Comparison of ENCODE assay signal across 10 mouse cellular contexts in the genomic region with DNA sequence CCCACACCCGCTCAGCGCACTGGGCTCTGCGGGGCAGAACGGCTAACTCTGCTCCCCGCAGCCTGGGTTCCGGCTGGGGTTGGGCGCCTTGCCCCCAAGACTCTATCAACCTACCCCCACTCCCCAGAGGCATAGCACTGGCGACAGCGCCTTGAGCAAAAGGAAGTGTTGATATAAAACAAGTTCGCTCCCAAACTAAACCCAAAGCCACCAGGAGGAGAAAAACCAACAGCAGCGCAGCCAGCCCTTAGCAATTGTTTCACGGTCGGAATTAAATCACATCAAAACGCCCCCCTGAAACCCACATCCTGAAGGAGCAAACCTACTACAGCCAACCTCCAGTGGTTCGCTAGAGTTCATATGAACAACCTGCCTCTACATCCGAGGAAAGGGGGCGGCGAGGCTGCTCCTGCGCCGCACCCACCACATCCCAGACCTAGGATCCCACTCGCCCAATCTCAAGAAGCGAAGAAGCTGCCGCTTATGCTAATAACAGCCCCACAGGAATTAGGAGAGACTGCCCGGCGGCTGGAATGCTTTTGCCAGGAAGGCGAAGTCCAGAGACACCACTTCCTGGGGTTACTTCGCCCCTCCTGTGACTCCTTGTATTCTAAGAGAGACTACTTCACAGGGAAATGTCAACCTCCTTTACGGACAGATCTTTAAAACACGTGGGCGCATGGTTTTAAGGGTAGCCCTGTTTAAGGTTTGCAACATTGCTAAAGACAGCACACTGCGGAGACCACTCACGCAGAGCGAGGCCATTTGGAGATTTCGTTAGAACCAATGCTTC. TPM values are rescaled to one million over a fixed set of nuclear protein-coding genes. Genes with fewer than 3 reads are reported as not detected.
DNase-seq lines count a peak whose midpoint lies in the region; ATAC-seq and TF ChIP-seq lines count a peak whose summit lies in the region.
"Had no signal": no experiment of that assay in that cellular context is flagged by ENCODE, and none has a peak within 500 bp of the region (broad histone marks: within the 10 kb centered on the region; RNA-seq: fewer than 3 reads in every experiment).

No protein-coding gene starts in this region.

- peak overlapping the region; percentile 50 for H3K4me3 ChIP-seq in heart, embryonic 13.5 days
- H3K4me3 ChIP-seq in ES-E14 (ENCODE audit: insufficient read depth in 1 of 2, low read depth in 1 of 2, low read length in 2 of 2, poor library complexity in 1 of 2, severe bottlenecking in 1 of 2) = peak overlapping the region; percentile 50 to 51; a peak in 2 of 4 replicates
- peak overlapping the region; percentile 7 for H3K4me3 ChIP-seq in forebrain, embryonic 16.5 days (replicated peaks; ENCODE audit: low read length)
- H3K4me3 ChIP-seq in midbrain, embryonic 12.5 days = peak overlapping the region; percentile 38
- H3K4me3 ChIP-seq: myocyte had no signal

- no peaks in the 10 kb centered on the region for H3K9me3 ChIP-seq in heart, embryonic 13.5 days
- no peaks in the 10 kb centered on the region for H3K9me3 ChIP-seq in ES-E14 (ENCODE audit: control insufficient read depth, insufficient read depth, low read depth, low read length)
- H3K9me3 ChIP-seq in forebrain, embryonic 16.5 days (ENCODE audit: control insufficient read depth, low read length) = no peaks in the 10 kb centered on the region
- H3K9me3 ChIP-seq in midbrain, embryonic 12.5 days = no peaks in the 10 kb centered on the region

- DNase-seq in heart, postnatal 14 days = no peak
- DNase-seq in ES-E14 (ENCODE audit: low read depth, low spot score) = no peak
- DNase-seq in layer of hippocampus, adult 18-20 months (ENCODE audit: low spot score in 2 of 2) = no peak
- no peak for DNase-seq in left cerebral cortex, postnatal 4 days

- peaks cover 49% of the 10 kb centered on the region for H3K4me1 ChIP-seq in heart, embryonic 13.5 days
- peaks cover 3 to 8% of the 10 kb centered on the region in 2 experiments; a peak in 2 of 4 replicates for H3K4me1 ChIP-seq in ES-E14 (ENCODE audit: control insufficient read depth in 2 of 2, insufficient read depth in 2 of 2, low read length in 2 of 2, poor library complexity in 1 of 2)
- H3K4me1 ChIP-seq in forebrain, embryonic 16.5 days (replicated peaks; ENCODE audit: control insufficient read depth, insufficient read depth, low read length) = peaks cover 48% of the 10 kb centered on the region
- H3K4me1 ChIP-seq in midbrain, embryonic 12.5 days = peaks cover 38% of the 10 kb centered on the region

- H3K27me3 ChIP-seq in heart, embryonic 13.5 days (replicated peaks) = peaks cover 87% of the 10 kb centered on the region
- peaks cover 16% of the 10 kb centered on the region for H3K27me3 ChIP-seq in forebrain, embryonic 16.5 days (replicated peaks; ENCODE audit: control insufficient read depth, insufficient read depth, low read length)
- H3K27me3 ChIP-seq in midbrain, embryonic 12.5 days = peaks cover 60% of the 10 kb centered on the region

- WGBS in heart, embryonic 13.5 days = 2% methylated on average over 34 of the region's 34 CpGs
- 3% methylated on average over 34 of the region's 34 CpGs for WGBS in forebrain, embryonic 16.5 days
- under 1% methylated on average over 34 of the region's 34 CpGs for WGBS in midbrain, embryonic 12.5 days

- intact Hi-C loops in heart, postnatal 14 days (cut with DNase I) = loop anchor here (10.0 kb wide), 1 partner anchor 1903 kb away; no protein-coding TSS in a partner anchor
- intact Hi-C loops in left cerebral cortex, postnatal 4 days (cut with DNase I) = no loop called here

- ATAC-seq in heart, embryonic 13.5 days (ENCODE audit: extremely low read depth, insufficient number of reproducible peaks, low FRiP score, low TSS enrichment) = no peak
- no peak for ATAC-seq in forebrain, embryonic 16.5 days
- no peak for ATAC-seq in midbrain, embryonic 12.5 days (ENCODE audit: low FRiP score, low read depth)
- ATAC-seq in erythroid progenitor cell, adult 5-6 weeks (replicated peaks; ENCODE audit: low FRiP score, poor library complexity, severe bottlenecking) = no peak

- peak overlapping the region; percentile 71 for H3K9ac ChIP-seq in heart, embryonic 13.5 days
- peak overlapping the region; percentile 7; the same call in 1 of the 2 replicates for H3K9ac ChIP-seq in ES-E14 (ENCODE audit: insufficient read depth, low read depth, low read length, poor library complexity, severe bottlenecking)
- no peak overlapping the region for H3K9ac ChIP-seq in forebrain, embryonic 16.5 days (replicated peaks; ENCODE audit: low read depth, low read length)
- H3K9ac ChIP-seq in midbrain, embryonic 12.5 days (replicated peaks) = peak overlapping the region; percentile 45

- H3K27ac ChIP-seq in heart, embryonic 13.5 days (replicated peaks) = no peak overlapping the region
- H3K27ac ChIP-seq in ES-E14 (ENCODE audit: insufficient read depth, low read depth, low read length, poor library complexity, severe bottlenecking) = no peak overlapping the region
- H3K27ac ChIP-seq in forebrain, embryonic 16.5 days (ENCODE audit: low read length) = no peak overlapping the region
- H3K27ac ChIP-seq in midbrain, embryonic 12.5 days (replicated peaks) = peak overlapping the region; percentile 61

- H3K4me2 ChIP-seq in heart, embryonic 13.5 days = peak overlapping the region; percentile 76
- H3K4me2 ChIP-seq in forebrain, embryonic 16.5 days (ENCODE audit: low read length) = peak overlapping the region; percentile 71
- H3K4me2 ChIP-seq in midbrain, embryonic 12.5 days (replicated peaks) = peak overlapping the region; percentile 72

- in situ Hi-C loops in ES-E14 (cut with MboI; ENCODE audit: low sequenced_read_pairs in 2 of 2, unreplicated experiment in 2 of 2) = loop anchor here (10.0 to 25.0 kb wide), 2 partner anchors 1895 to 1903 kb away; no protein-coding TSS in a partner anchor

- H3K36me3 ChIP-seq in heart, embryonic 13.5 days = no peaks in the 10 kb centered on the region
- no peaks in the 10 kb centered on the region for H3K36me3 ChIP-seq in ES-E14 (ENCODE audit: control insufficient read depth, insufficient read depth, low read length, poor library complexity, severe bottlenecking)
- H3K36me3 ChIP-seq in forebrain, embryonic 16.5 days (ENCODE audit: control insufficient read depth, insufficient read depth) = no peaks in the 10 kb centered on the region
- H3K36me3 ChIP-seq in midbrain, embryonic 12.5 days = no peaks in the 10 kb centered on the region
- H3K36me3 ChIP-seq: G1E had no signal

TF ChIP-seq in ES-E14, 5 proteins besides CTCF, POLR2A, EP300 and RAD21:
- TF ChIP-seq ZNF384 (IDR thresholded peaks at IDR 0.05; ENCODE audit: low read depth, low read length) (no peak), ZC3H11A (IDR thresholded peaks at IDR 0.05; ENCODE audit: borderline replicate concordance, low read depth, low read length) (no peak), MAFK (IDR thresholded peaks at IDR 0.05; ENCODE audit: insufficient read depth, low read depth, low read length) (no peak), CHD2 (IDR thresholded peaks at IDR 0.05; ENCODE audit: low read depth, low read length) (no peak), HCFC1 (IDR thresholded peaks at IDR 0.05; ENCODE audit: borderline replicate concordance, insufficient read depth, low read length) (no peak)
TF ChIP-seq in ES-E14: peak in this region for 0.

RNA-seq across cellular contexts. Expression of a gene that starts 2.8 kb away (rescaled TPM):
- 8.1 and 9.8 TPM in 2 replicates for polyA plus RNA-seq in heart, embryonic 13.5 days (2015; fragmentation: Nextera tagmentation; extraction: Ambion mirVana)
- 1 to 10 TPM in 1 of 2 experiments, under 1 TPM in 1; 0.72 to 4.4 TPM for total RNA-seq in heart, postnatal 14 days (2021)
- 9.2 and 11.1 TPM in 2 replicates for total RNA-seq in ES-E14 (2012; rRNA removed)
- polyA plus RNA-seq in forebrain, embryonic 16.5 days (2015; fragmentation: Nextera tagmentation; extraction: Ambion mirVana) = 12.1 and 12.7 TPM in 2 replicates
- polyA plus RNA-seq in midbrain, embryonic 12.5 days (2016; fragmentation: Nextera tagmentation; extraction: Ambion mirVana) = 97.0 and 103 TPM in 2 replicates
- total RNA-seq in erythroid progenitor cell, adult 5-6 weeks (2015; ENCODE audit: low replicate concordance) = 9.2 and 15.5 TPM in 2 replicates
- 4.6 and 14.1 TPM in 2 replicates for total RNA-seq in erythroid progenitor cell, adult 5-6 weeks (2017; ENCODE audit: low replicate concordance)
- total RNA-seq in layer of hippocampus, adult 18-20 months (2021) = 1 to 10 TPM; 4.0 to 4.9 TPM
- 1 to 10 TPM; 6.6 to 7.9 TPM for total RNA-seq in left cerebral cortex, postnatal 4 days (2021)
- polyA plus RNA-seq: G1E had no signal
